Mouse (Mus musculus) thymus, postnatal 36 days (tissue): ENCODE results near the gene Fndc5.

Experiments used
- DNase-seq, 2 experiments: peaks; one replicate each; pipeline ENCODE4 v3.0.0; 2022; ENCODE audit warnings: mixed read lengths in 2 of 2

The Fndc5 gene

DNA sequence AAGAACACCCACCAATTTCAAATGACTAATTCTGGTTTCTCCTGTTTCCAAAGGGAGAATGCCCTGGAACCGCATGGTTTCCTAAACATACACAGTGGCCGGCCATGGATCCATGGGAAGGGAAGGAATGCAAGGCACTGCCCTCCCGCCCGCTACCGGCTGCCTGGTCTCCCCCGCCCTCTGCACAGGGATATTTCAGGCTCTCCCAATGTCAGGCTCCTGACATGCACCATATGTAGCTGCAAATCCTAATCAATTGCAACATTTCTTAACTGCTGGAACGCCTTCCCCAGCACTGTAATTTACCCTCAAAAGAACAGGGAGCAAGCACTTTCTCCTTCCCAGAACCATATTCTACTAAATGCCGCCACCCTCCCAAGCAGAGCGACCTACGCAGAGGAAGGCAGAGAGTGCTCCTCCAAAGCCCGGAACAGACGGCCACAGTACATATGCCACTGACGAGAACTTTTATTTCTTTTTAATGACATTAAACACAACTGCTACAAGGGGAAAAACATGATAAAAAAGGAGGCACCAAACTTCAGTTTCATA is 10.8 kb downstream of the Fndc5 start:
- no peak for DNase-seq

DNA sequence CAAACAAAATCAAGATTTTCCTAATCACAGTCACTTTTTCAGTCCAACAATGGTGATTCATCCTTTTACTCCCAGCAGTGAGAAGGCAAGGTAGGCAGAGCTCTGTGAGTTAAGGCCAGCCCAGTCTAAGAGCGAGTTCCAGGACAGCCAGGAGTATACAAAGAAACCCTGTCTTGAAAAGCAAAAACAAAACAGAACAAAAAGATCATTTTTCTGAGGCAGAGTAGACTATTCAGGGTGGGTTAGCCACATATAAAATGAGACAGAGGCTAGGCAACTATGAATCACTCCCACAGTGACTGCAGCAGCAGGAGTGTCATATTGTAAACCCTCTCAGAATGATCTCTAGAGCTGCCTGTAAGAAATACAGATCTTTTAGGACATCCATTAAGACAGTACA is 12.5 kb downstream of the Fndc5 start:
- DNase-seq: no peak

- DNase-seq: no peak
These were observed 14.5 kb downstream of the Fndc5 start for GRCm38 (mm10) chr4:129151276-129151811.

GRCm38 (mm10) chr4:129157541-129157940 is 20.7 kb downstream of the Fndc5 start:
- no peak for DNase-seq

GRCm38 (mm10) chr4:129158549-129158948 is 21.8 kb downstream of the Fndc5 start:
- DNase-seq: no peak

DNA sequence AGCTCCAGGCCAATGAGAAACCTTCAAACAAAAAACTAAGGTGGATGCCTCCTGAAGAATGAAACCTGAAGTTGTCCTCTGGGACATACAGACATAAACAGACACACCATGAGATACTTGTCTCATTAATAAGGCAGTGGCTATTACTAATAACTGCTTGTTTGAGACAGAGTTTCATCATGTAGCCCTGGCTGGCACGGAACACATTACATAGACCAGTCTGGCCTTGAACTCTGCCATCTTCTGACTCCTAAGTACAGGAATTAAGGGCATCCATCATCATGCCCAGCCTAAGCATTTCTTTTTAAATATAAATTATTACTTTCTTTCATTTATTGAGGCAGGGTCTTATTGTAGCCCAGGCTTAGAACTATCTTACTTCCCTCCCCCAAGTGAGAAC is 24.3 kb downstream of the Fndc5 start:
- no peak for DNase-seq

GRCm38 (mm10) chr4:129161581-129162255 is 24.9 kb downstream of the Fndc5 start:
- no peak for DNase-seq

GRCm38 (mm10) chr4:129172529-129172928 is 35.7 kb downstream of the Fndc5 start:
- DNase-seq: no peak

DNA sequence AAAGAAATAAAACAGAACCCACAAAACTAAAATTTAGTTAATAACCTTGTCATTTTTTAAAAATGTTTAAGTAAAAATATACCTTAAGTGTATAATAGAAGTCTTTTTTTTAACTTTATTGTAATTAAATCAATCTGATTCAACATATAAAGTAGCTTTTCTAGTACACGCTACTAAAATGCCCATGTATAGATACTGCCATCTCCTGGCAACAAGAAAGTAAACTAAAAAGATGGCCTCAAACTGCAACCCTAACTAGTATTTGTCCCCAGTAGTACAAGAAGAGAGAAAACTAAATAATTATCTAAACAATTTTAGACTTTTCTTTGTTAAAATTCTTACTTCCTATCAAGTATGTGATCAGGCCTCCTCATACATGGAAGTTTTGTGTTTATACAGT is 42.8 kb downstream of the Fndc5 start:
- no peak for DNase-seq

- DNase-seq: no peak
These were observed 51.4 kb downstream of the Fndc5 start for GRCm38 (mm10) chr4:129188041-129188659.

DNA sequence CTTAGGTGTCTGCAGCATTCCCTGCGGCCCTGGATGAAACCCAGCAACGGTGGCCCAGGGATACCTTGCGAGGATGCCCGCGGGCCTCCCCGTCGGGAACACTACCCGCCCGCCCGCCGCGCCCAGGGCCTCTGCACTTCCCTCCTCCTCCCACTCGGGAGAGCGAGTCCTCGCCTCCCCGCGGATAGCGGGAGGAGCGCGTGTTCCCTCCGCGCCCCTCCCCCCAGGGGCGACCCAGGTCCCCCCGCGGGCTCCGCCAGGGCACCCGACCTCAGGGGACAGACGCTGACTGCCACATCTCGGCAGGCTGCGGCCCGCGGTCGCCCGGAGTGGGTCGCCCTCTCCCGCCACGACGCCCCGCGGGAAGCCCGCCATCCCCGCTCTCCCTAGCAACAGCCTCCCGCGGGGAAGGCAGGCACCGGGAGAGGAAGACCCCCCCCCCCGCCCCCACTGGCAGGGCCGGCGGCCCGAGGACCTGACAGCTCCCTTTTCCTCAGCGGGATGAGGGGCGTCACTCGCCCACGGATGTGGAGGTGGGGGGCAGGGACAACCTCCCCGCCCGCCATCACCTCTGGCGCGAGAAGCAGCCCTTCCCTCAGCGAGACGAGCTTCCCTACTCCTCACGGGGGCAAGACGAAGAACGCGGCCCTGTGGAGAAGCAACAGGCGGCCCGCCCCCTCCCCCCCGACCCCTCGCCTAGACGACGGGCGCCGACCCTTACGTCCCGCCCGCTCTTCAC is 52.2 kb downstream of the Fndc5 start:
- peak; percentile 59 to 78 for DNase-seq

- DNase-seq: peak; percentile 99
These were observed 53.0 kb downstream of the Fndc5 start, which contains the start of the genes S100pbp and Yars for GRCm38 (mm10) chr4:129189542-129190519. Gene S100pbp (minus strand): TSS chr4:129189727. Gene Yars (plus strand): TSS chr4:129189760.

DNA sequence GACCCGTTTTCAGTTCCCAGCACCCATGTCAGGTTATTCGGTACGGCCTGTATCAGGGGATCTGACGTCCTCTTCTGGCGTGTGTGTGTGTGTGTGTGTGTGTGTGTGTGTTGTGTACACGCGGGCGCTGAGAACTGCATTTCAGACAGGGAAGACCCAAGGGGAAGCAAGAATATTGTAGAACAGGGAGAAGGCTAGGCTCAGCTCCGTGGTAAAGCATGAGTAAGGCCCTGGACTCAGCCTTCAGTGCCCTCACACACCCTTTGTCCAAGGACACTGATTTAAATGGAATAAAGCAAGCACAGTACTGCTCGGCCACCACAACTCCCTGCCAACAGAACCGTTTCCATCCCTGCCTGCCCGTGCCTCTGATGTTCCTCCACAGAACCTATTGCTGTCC is 53.7 kb downstream of the Fndc5 start:
- peak; percentile 8 to 13 for DNase-seq

DNA sequence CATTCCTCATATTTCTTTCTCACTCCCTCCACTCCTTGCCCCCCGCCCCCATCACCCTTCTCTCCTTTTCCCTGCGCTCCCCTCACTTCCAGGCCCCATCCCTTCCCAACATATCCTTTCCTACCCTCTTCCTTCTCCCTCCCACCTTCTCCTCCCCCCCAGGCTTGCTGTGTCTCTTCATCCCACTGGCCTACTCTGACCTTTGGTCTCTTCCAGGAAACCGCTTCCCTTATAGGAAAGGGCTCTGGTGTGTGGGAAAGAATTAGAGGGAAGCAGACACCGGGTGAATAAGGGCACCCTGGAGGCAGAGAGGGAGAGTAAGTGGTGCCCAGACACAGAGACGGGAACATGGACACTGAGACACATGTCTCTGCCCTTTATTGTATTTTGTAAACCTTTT is 54.9 kb downstream of the Fndc5 start:
- no peak for DNase-seq
